Mouse (Mus musculus) cerebellum, adult 9-10 months (tissue): ENCODE measurements at regions not wholly inside any gene's neighbourhood (a gene's known extent, or its start where the extent isn't known, plus 50 kb on each side); places are given as distances from the start of the nearest gene placed in this dataset.

Experiments
- DNase-seq: peaks from one replicate; pipeline ENCODE4 v3.0.0; 2022

GRCm38 (mm10) chr10:99417591-99417990 lies 154.6 kb downstream of the Dusp6 start:
- no peak for DNase-seq

GRCm38 (mm10) chr10:99418497-99418896 lies 155.5 kb downstream of the Dusp6 start:
- no peak for DNase-seq

GRCm38 (mm10) chr10:99419532-99419931 lies 156.5 kb downstream of the Dusp6 start:
- no peak for DNase-seq

- DNase-seq: no peak
These were observed 160.4 kb downstream of the Dusp6 start for GRCm38 (mm10) chr10:99423406-99423805.

- no peak for DNase-seq
These were observed 162.2 kb downstream of the Dusp6 start for GRCm38 (mm10) chr10:99425265-99425664.

- no peak for DNase-seq
These were observed 167.1 kb downstream of the Dusp6 start for GRCm38 (mm10) chr10:99430175-99430574.

GRCm38 (mm10) chr10:99430669-99431561 lies 167.9 kb downstream of the Dusp6 start:
- no peak for DNase-seq

GRCm38 (mm10) chr10:99437060-99437459 lies 174.0 kb downstream of the Dusp6 start:
- DNase-seq: no peak

GRCm38 (mm10) chr10:99440169-99440568 lies 177.1 kb downstream of the Dusp6 start:
- no peak for DNase-seq

GRCm38 (mm10) chr10:99441014-99441413 lies 178.0 kb downstream of the Dusp6 start:
- DNase-seq: peak; percentile 8

GRCm38 (mm10) chr10:99441931-99442330 lies 178.9 kb downstream of the Dusp6 start:
- DNase-seq: no peak

- no peak for DNase-seq
These were observed 180.6 kb downstream of the Dusp6 start for GRCm38 (mm10) chr10:99443453-99444170.

GRCm38 (mm10) chr10:99450714-99451625 lies 187.9 kb downstream of the Dusp6 start:
- no peak for DNase-seq

- no peak for DNase-seq
These were observed 188.8 kb downstream of the Dusp6 start for GRCm38 (mm10) chr10:99451639-99452417.

- no peak for DNase-seq
These were observed 193.1 kb downstream of the Dusp6 start for GRCm38 (mm10) chr10:99456180-99456579.

GRCm38 (mm10) chr10:99458047-99458446 lies 195.0 kb downstream of the Dusp6 start:
- DNase-seq: no peak

- DNase-seq: no peak
These were observed 196.2 kb downstream of the Dusp6 start for GRCm38 (mm10) chr10:99459171-99459660.

- no peak for DNase-seq
These were observed 196.9 kb downstream of the Dusp6 start for GRCm38 (mm10) chr10:99459823-99460361.

- no peak for DNase-seq
These were observed 197.9 kb downstream of the Dusp6 start for GRCm38 (mm10) chr10:99460847-99461445.

- DNase-seq: no peak
These were observed 198.5 kb downstream of the Dusp6 start for GRCm38 (mm10) chr10:99461446-99461966.

GRCm38 (mm10) chr10:99466695-99467094 lies 203.7 kb downstream of the Dusp6 start:
- no peak for DNase-seq
